Mouse (Mus musculus): Measurements from ENCODE around the gene Sh2d5. TPM values are rescaled to one million over a fixed set of nuclear protein-coding genes. Genes with fewer than 3 reads are reported as not detected.

Sh2d5 gene
- polyA plus RNA-seq, 1 experiment from 2014 or later, result 9.8 TPM

DNA sequence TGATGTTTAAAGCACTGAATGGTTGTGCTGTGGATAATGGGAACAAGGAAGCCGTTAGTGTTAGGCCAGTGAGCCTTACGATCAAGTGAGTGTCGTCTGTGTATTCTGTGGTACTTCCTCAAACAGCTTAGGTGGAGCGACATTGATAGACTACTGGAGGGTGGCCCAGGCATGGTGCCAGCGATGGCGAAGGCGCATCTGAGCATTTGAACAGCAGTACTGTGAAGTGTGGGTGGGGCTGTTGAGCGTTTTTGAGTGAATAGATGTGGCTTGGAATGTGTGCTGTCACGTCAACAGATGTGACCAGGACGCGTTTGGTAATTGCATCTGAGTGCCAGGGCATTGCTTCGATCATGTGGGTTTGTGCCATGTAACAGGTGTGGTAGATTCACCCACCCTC, 57.5 kb downstream of the Sh2d5 start:
- no peak for ATAC-seq
- Histone ChIP-seq H3K4me2 (ENCODE audit: low read length) (no peak overlapping the region), H3K9me3 (ENCODE audit: control insufficient read depth, low read length) (no peaks in the 10 kb centered on the region), H3K4me3 (replicated peaks; ENCODE audit: low read length) (no peak overlapping the region), H3K9ac (replicated peaks; ENCODE audit: low read depth, low read length) (no peak overlapping the region), H3K27ac (ENCODE audit: low read length) (no peak overlapping the region), H3K4me1 (replicated peaks; ENCODE audit: control insufficient read depth, insufficient read depth, low read length) (peaks cover 32% of the 10 kb centered on the region), H3K27me3 (replicated peaks; ENCODE audit: control insufficient read depth, insufficient read depth, low read length) (no peaks in the 10 kb centered on the region), H3K36me3 (ENCODE audit: control insufficient read depth, insufficient read depth) (peaks cover 16% of the 10 kb centered on the region)
- WGBS, result 80% methylated on average over 12 of the region's 12 CpGs

DNA sequence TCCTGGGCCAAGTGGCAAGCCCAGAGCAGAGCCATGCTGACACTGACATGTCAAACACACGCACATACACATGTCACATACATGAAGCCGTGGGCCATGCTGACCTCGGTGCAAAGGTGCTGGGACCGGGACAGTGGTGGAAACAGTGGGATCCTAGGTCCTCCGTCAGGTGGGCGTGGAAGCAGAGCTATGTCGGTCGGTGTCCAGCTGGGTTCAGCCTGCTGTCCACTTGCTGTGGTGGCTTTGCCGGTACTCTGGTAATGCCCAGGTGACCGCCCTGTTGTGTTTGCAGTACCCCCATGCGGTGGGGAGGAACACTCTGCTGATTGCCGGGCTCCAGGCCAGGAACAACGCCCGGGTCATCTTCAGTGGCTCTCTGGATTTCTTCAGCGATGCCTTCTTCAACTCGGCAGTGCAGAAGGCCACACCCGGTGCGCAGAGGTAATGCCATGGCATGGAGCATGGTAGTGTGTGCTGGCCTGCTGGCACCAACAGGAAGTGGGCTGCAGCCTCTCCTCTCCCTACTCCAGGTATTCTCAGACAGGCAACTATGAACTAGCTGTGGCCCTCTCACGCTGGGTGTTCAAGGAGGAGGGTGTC, 60.2 kb downstream of the Sh2d5 start:
- Histone ChIP-seq H3K9me3 (ENCODE audit: control insufficient read depth, low read length) (no peaks in the 10 kb centered on the region), H3K36me3 (ENCODE audit: control insufficient read depth, insufficient read depth) (peaks cover 29% of the 10 kb centered on the region), H3K9ac (replicated peaks; ENCODE audit: low read depth, low read length) (no peak overlapping the region), H3K27me3 (replicated peaks; ENCODE audit: control insufficient read depth, insufficient read depth, low read length) (no peaks in the 10 kb centered on the region), H3K4me3 (replicated peaks; ENCODE audit: low read length) (no peak overlapping the region), H3K4me1 (replicated peaks; ENCODE audit: control insufficient read depth, insufficient read depth, low read length) (peaks cover 23% of the 10 kb centered on the region), H3K27ac (ENCODE audit: low read length) (no peak overlapping the region), H3K4me2 (ENCODE audit: low read length) (no peak overlapping the region)
- ATAC-seq, result no peak
- 96% methylated on average over 19 of the region's 19 CpGs for whole genome bisulfite sequencing

Other genes with a start within 250 kb of the Sh2d5 start
- gene Hp1bp3, start 34.1 kb upstream of the Sh2d5 start, polyA plus RNA-seq (2015; fragmentation: Nextera tagmentation; extraction: Ambion mirVana), result 233 and 263 TPM in 2 replicates
- 0.98 and 2.2 TPM in 2 replicates for gene Kif17, start within 50 bp of the Sh2d5 start, polyA plus RNA-seq (2015; fragmentation: Nextera tagmentation; extraction: Ambion mirVana)
- gene Ddost, start 54.3 kb downstream of the Sh2d5 start, polyA plus RNA-seq (2015; fragmentation: Nextera tagmentation; extraction: Ambion mirVana), result 184 and 190 TPM in 2 replicates
- 91.0 and 92.8 TPM in 2 replicates for gene Pink1, start 75.9 kb downstream of the Sh2d5 start, polyA plus RNA-seq (2015; fragmentation: Nextera tagmentation; extraction: Ambion mirVana)
- 1.0 and 1.1 TPM in 2 replicates for gene Cda, start 117.6 kb downstream of the Sh2d5 start, polyA plus RNA-seq (2015; fragmentation: Nextera tagmentation; extraction: Ambion mirVana)
- gene Fam43b, start 146.1 kb downstream of the Sh2d5 start, polyA plus RNA-seq (2015; fragmentation: Nextera tagmentation; extraction: Ambion mirVana), result 7.7 and 8.4 TPM in 2 replicates
- gene Mul1, start 184.3 kb downstream of the Sh2d5 start, polyA plus RNA-seq (2015; fragmentation: Nextera tagmentation; extraction: Ambion mirVana), result 18.4 and 20.2 TPM in 2 replicates
- 9.8 and 10.2 TPM in 2 replicates for gene Camk2n1, start 203.9 kb downstream of the Sh2d5 start, polyA plus RNA-seq (2015; fragmentation: Nextera tagmentation; extraction: Ambion mirVana)